Mouse (Mus musculus) myocyte (in vitro differentiated cells): ENCODE measurements around the gene Cabp2. TPM values are rescaled to one million over a fixed set of nuclear protein-coding genes. Genes with fewer than 3 reads are reported as not detected.
A peak's percentile ranks its signal among the peaks of the same experiment; 100 is the strongest.

ENCODE experiments used
- H3K27me3 ChIP-seq: one replicate; pipeline ENCODE4 v1.6.1; 2011; ENCODE audit not compliant: control insufficient read depth, insufficient read depth, insufficient read length
- H3K36me3 ChIP-seq: one replicate; pipeline ENCODE4 v1.6.1; 2011; ENCODE audit not compliant: control insufficient read depth, insufficient read depth
- H3K4me2 ChIP-seq: one replicate; pipeline ENCODE4 v1.6.1; 2011; ENCODE audit warnings: low read depth, control low read depth
- H3K4me3 ChIP-seq: one replicate; pipeline ENCODE4 v1.5.1; 2011; ENCODE audit warnings: mild to moderate bottlenecking, control low read depth, moderate library complexity
- H3K79me2 ChIP-seq: one replicate; pipeline ENCODE4 v1.6.1; 2011; ENCODE audit not compliant: control insufficient read depth, insufficient read depth
- H3ac ChIP-seq: one replicate; pipeline ENCODE4 v1.6.1; 2011; ENCODE audit not compliant: control insufficient read depth, insufficient read length
- CEBPB ChIP-seq: IDR thresholded peaks from 2 replicates; pipeline ENCODE4 v1.6.1; 2011; ENCODE audit warnings: mild to moderate bottlenecking, moderate library complexity; ENCODE audit not compliant: poor library complexity, insufficient read depth, severe bottlenecking
- E2F4 ChIP-seq: IDR thresholded peaks from one replicate; pipeline ENCODE4 v1.6.1; 2011; ENCODE audit warnings: mild to moderate bottlenecking, control low read depth, moderate library complexity; ENCODE audit not compliant: insufficient read depth
- MAX ChIP-seq: IDR thresholded peaks from one replicate; pipeline ENCODE4 v1.6.1; 2011; ENCODE audit warnings: low read depth, mild to moderate bottlenecking, control low read depth
- MYOD1 ChIP-seq, 3 experiments: IDR thresholded peaks; one replicate each; pipeline ENCODE4 v1.6.1; 2011; ENCODE audit warnings: control low read depth in 2 of 3, low read depth in 2 of 3, mild to moderate bottlenecking in 2 of 3, moderate library complexity in 1 of 3; ENCODE audit not compliant: insufficient read length in 2 of 3, control insufficient read depth in 1 of 3
- MYOG ChIP-seq, 3 experiments: IDR thresholded peaks; one replicate each; pipeline ENCODE4 v1.6.1; 2011; ENCODE audit warnings: control low read depth in 2 of 3, low read depth in 2 of 3, mild to moderate bottlenecking in 2 of 3; ENCODE audit not compliant: insufficient read length in 2 of 3, control insufficient read depth in 1 of 3, insufficient read depth in 1 of 3
- POLR2A ChIP-seq: IDR thresholded peaks from one replicate; pipeline ENCODE4 v1.6.1; 2011; ENCODE audit warnings: low read depth, mild to moderate bottlenecking, control low read depth, moderate library complexity; ENCODE audit not compliant: insufficient read length
- POLR2AphosphoS2 ChIP-seq: IDR thresholded peaks from one replicate; pipeline ENCODE4 v1.6.1; 2011; ENCODE audit warnings: low read depth, control low read depth; ENCODE audit not compliant: insufficient read length
- REST ChIP-seq: IDR thresholded peaks from one replicate; pipeline ENCODE4 v1.6.1; 2011; ENCODE audit warnings: mild to moderate bottlenecking, control low read depth, moderate library complexity; ENCODE audit not compliant: insufficient read depth, insufficient read length
- SRF ChIP-seq: IDR thresholded peaks from one replicate; pipeline ENCODE4 v1.6.1; 2011; ENCODE audit warnings: low read depth; ENCODE audit not compliant: control insufficient read depth, insufficient read length
- TCF12 ChIP-seq: IDR thresholded peaks from one replicate; pipeline ENCODE4 v1.6.1; 2011; ENCODE audit warnings: mild to moderate bottlenecking, control low read depth; ENCODE audit not compliant: poor library complexity, insufficient read depth, severe bottlenecking
- TCF3 ChIP-seq: IDR thresholded peaks from one replicate; pipeline ENCODE4 v1.6.1; 2011; ENCODE audit warnings: low read depth, control low read depth; ENCODE audit not compliant: insufficient read length
- USF1 ChIP-seq: IDR thresholded peaks from one replicate; pipeline ENCODE4 v1.6.1; 2011; ENCODE audit warnings: low read depth, mild to moderate bottlenecking, control low read depth, moderate library complexity
- polyA plus RNA-seq: library from polyadenylated mRNA; unstranded; fragments of >200 nt; fragmentation: generic; extraction: Trizol; gene quantifications from one replicate; pipeline ENCODE4 v1.2.1, GENCODE M21; 2012; ENCODE audit warnings: missing spikeins

The Cabp2 gene
- polyA plus RNA-seq, 1 experiment, result not detected

DNA sequence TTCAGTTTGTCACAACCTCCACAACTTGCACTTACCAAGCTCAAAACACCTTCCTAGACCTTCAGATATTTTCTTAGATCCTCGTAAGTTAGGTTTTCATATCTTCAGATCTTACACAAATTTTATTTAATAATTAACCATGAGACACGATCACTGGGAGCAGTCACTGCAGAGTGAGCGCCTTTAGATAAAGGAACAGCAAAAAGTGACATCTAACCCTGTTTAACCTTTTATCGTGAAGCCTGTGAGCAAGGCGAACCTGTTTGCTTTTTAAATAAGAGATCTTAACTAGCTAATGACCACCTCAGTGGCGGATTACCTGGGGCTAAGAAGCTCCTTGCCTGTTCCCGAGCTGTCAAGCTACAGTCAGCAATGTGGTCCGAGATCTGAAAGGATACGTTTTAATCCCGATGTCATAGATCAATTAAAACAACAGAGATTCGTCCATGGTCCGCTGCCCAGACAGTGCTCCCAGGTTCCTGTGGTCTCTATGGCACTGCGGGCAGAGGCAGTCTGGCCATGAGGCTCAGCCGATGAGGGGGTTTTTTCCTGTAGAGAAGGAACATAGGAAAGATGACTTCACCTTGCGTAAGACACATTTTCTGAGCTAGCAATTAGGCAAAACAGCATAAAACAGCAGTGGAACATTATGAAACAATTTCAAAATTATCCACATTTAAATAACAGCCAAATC, 12.5 kb upstream of the Cabp2 start:
- TF ChIP-seq SRF (no peak), REST (no peak), E2F4 (no peak), POLR2AphosphoS2 (no peak), CEBPB (no peak), MYOG (IDR thresholded peaks at IDR 0.05; ENCODE audit: control insufficient read depth in 1 of 3, insufficient read depth in 1 of 3, insufficient read length in 2 of 3, low read depth in 2 of 3) (no peak), TCF3 (no peak), POLR2A (no peak), MYOD1 (IDR thresholded peaks at IDR 0.05; ENCODE audit: control insufficient read depth in 1 of 3, insufficient read length in 2 of 3, low read depth in 2 of 3) (no peak), TCF12 (no peak), USF1 (no peak), MAX (no peak)
- H3K4me3 ChIP-seq, result no peak overlapping the region
- H3K79me2 ChIP-seq, result no peaks in the 10 kb centered on the region
- H3K4me2 ChIP-seq, result no peak overlapping the region
- H3ac ChIP-seq, result no peak overlapping the region
- no peaks in the 10 kb centered on the region for H3K27me3 ChIP-seq
- no peaks in the 10 kb centered on the region for H3K36me3 ChIP-seq

DNA sequence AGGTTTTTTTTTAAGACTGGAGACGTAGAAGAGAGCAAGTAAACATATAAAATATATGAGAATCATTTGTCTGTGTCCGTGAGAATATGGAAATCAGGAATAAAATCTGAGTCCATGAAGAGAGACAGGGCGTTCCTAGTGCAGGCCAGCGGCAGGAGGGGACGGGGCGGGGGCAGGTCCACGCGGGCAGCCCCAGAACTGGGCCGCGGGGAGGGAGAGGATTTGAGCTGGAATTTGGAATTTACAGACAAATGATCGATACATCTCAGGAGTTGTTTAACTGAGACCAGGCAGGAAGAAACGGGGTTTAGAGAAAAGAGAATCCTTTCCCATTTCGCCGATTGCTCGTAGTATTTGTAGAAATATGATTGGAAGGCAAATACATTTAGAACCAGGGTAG, 11.1 kb upstream of the Cabp2 start:
- Histone ChIP-seq H3K79me2 (no peaks in the 10 kb centered on the region), H3K27me3 (no peaks in the 10 kb centered on the region), H3K36me3 (no peaks in the 10 kb centered on the region), H3K4me3 (no peak overlapping the region), H3K4me2 (no peak overlapping the region), H3ac (no peak overlapping the region)
- TF ChIP-seq CEBPB, result no peak
- TF ChIP-seq POLR2A, result no peak
- no peak for TF ChIP-seq REST
- TF ChIP-seq TCF3, result no peak
- no peak for TF ChIP-seq MYOG (IDR thresholded peaks at IDR 0.05; ENCODE audit: control insufficient read depth in 1 of 3, insufficient read depth in 1 of 3, insufficient read length in 2 of 3, low read depth in 2 of 3)
- TF ChIP-seq MAX, result no peak
- no peak for TF ChIP-seq SRF
- no peak for TF ChIP-seq E2F4

DNA sequence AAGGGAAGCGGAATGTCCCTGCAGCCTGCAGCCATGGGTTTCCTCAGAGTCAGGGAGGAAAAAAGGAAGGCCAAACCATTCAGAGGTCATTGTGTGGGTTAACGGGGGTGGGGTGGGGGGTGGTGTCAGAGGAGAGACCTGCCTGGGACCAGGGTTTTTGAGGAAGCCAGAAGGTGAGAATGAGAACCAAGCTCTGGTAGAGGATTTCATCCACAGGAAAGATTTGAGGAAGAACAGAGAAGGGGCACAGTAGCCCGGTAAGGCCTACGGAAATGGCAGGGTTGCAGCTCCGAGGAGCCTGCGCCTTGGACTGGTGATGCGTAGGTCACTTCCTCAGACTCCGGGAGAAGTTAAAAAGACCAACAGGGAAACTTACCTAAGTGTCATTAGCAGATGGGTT, 10.6 kb upstream of the Cabp2 start:
- Histone ChIP-seq H3K36me3 (no peaks in the 10 kb centered on the region), H3K4me2 (no peak overlapping the region), H3ac (no peak overlapping the region), H3K79me2 (no peaks in the 10 kb centered on the region), H3K4me3 (no peak overlapping the region), H3K27me3 (no peaks in the 10 kb centered on the region)
- TF ChIP-seq TCF12 (no peak), REST (no peak), MYOG (IDR thresholded peaks at IDR 0.05; ENCODE audit: control insufficient read depth in 1 of 3, insufficient read depth in 1 of 3, insufficient read length in 2 of 3, low read depth in 2 of 3) (no peak), MAX (no peak), USF1 (no peak)

DNA sequence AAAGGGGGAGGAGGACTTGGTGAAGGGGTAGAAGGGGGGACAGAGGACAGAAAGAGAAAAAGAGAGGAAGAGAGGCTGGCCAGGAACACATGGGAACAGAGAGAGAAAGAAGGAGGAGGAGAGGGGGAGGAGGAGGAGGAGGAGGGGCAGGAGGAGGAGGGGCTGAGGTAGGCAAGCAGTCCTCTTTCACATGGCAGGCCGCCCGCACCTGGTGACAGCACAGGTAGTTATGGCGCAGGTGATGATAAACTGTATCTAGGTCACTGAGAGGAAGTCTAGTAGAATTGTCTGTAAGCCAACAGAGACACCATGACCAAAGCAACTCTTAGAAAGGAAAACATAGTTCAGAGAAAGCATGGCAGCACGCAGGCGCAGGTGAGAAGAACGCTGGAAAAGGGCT, 10.0 kb upstream of the Cabp2 start:
- Histone ChIP-seq H3K27me3 (no peaks in the 10 kb centered on the region), H3K79me2 (no peaks in the 10 kb centered on the region), H3K36me3 (no peaks in the 10 kb centered on the region), H3ac (no peak overlapping the region), H3K4me3 (no peak overlapping the region), H3K4me2 (peak overlapping the region; percentile 15)
- TF ChIP-seq MYOG (IDR thresholded peaks at IDR 0.05; ENCODE audit: control insufficient read depth in 1 of 3, insufficient read depth in 1 of 3, insufficient read length in 2 of 3, low read depth in 2 of 3) (no peak), REST (no peak), CEBPB (no peak), TCF12 (no peak), E2F4 (no peak), MAX (no peak), POLR2AphosphoS2 (no peak), POLR2A (no peak), SRF (no peak), MYOD1 (IDR thresholded peaks at IDR 0.05; ENCODE audit: control insufficient read depth in 1 of 3, insufficient read length in 2 of 3, low read depth in 2 of 3) (no peak), USF1 (no peak), TCF3 (no peak)

DNA sequence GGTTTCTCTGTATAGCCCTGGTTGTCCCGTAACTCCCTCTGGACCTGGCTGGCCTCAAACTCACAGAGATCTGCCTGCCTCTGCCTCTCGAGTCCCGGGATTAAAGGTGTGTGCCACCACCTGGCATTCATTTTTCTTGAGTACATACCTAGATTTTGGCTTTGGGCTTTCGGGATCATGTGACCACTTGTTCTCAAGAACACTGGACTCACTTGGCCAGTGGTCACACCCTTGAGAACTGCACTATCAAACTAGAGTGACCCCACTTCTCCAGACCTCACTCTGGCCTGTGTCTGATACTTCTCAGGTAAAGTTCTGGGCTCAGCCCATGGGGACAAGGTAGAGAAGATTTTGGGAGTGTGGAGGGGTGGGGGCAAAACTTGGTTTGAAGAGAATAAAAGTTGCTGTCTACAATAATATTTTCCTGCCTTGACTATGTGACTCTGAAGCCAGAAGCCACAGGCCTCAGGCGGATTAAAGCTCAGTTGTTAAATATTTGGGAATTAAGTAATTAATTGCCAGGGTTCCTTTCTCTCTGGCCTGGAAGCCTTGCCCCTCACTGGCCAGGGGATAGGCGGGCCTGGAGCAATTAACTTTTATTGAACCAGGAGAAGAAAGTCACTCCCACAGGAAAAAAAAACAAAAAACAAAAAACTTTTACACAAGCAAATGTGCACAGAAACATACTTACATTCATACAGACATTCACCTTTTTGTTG, 8.5 kb upstream of the Cabp2 start:
- no peak for TF ChIP-seq TCF12
- no peak for TF ChIP-seq CEBPB
- no peak for TF ChIP-seq REST
- H3K27me3 ChIP-seq, result no peaks in the 10 kb centered on the region
- H3K36me3 ChIP-seq, result no peaks in the 10 kb centered on the region
- no peaks in the 10 kb centered on the region for H3K79me2 ChIP-seq
- H3K4me2 ChIP-seq, result no peak overlapping the region
- H3ac ChIP-seq, result no peak overlapping the region
- H3K4me3 ChIP-seq, result no peak overlapping the region
